Mouse (Mus musculus) MEL (cell line): ENCODE results near the gene Gramd1a. TPM values are rescaled to one million over a fixed set of nuclear protein-coding genes. Genes with fewer than 3 reads are reported as not detected.

Experiments
- DNase-seq: peaks from one replicate; pipeline ENCODE4 v3.0.0; 2011; ENCODE audit warnings: low read depth, low spot score
- H3K27ac ChIP-seq: 2 replicates; pipeline ENCODE4 v1.5.1; 2012; ENCODE audit warnings: low read depth, mild to moderate bottlenecking, control low read depth, low read length, moderate library complexity; ENCODE audit not compliant: control insufficient read depth
- H3K27me3 ChIP-seq, 2 experiments: fragments of 150-350 bp in 1 of 2; sonication (generic) in 1 of 2; 2 replicates each; pipeline ENCODE4 v1.6.1; 2012; ENCODE audit warnings: low read length in 2 of 2, mild to moderate bottlenecking in 2 of 2, improper control_type of control experiment in 1 of 2, moderate library complexity in 1 of 2; ENCODE audit not compliant: insufficient read depth in 2 of 2, control insufficient read depth in 1 of 2
- H3K36me3 ChIP-seq, 2 experiments: 2 replicates each; pipeline ENCODE4 v1.6.1; 2012 to 2014; ENCODE audit warnings: low read length in 2 of 2, improper control_type of control experiment in 1 of 2, inconsistent platforms in 1 of 2, mild to moderate bottlenecking in 1 of 2; ENCODE audit not compliant: insufficient read depth in 2 of 2, control insufficient read depth in 1 of 2
- H3K4me1 ChIP-seq, 2 experiments: fragments of 150-350 bp in 1 of 2; sonication (generic) in 1 of 2; 2 replicates each; pipeline ENCODE4 v1.6.1; 2012; ENCODE audit warnings: low read length in 2 of 2, improper control_type of control experiment in 1 of 2, mild to moderate bottlenecking in 1 of 2; ENCODE audit not compliant: insufficient read depth in 2 of 2, control insufficient read depth in 1 of 2
- H3K4me3 ChIP-seq, 2 experiments: fragments of 150-350 bp in 1 of 2; sonication (generic) in 1 of 2; 2 replicates each; pipeline ENCODE4 v1.5.1; 2012; ENCODE audit warnings: low read depth in 2 of 2, low read length in 2 of 2, mild to moderate bottlenecking in 2 of 2, moderate library complexity in 2 of 2, control low read depth in 1 of 2, improper control_type of control experiment in 1 of 2; ENCODE audit not compliant: control insufficient read depth in 1 of 2, insufficient read depth in 1 of 2
- H3K79me2 ChIP-seq: 2 replicates; pipeline ENCODE4 v1.6.1; 2012; ENCODE audit warnings: mild to moderate bottlenecking, low read length, moderate library complexity; ENCODE audit not compliant: control insufficient read depth, poor library complexity, insufficient read depth
- H3K9ac ChIP-seq: 2 replicates; pipeline ENCODE4 v1.6.1; 2012; ENCODE audit warnings: low read depth, mild to moderate bottlenecking, control low read depth, low read length, moderate library complexity; ENCODE audit not compliant: control insufficient read depth, poor library complexity, severe bottlenecking
- H3K9me3 ChIP-seq: fragments of 150-350 bp; sonication (generic); replicated peaks from 2 replicates; pipeline ENCODE4 v1.6.1; 2012; ENCODE audit warnings: mild to moderate bottlenecking, low read length, improper control_type of control experiment, moderate library complexity; ENCODE audit not compliant: insufficient read depth
- BHLHE40 ChIP-seq: IDR thresholded peaks from 2 replicates; pipeline ENCODE4 v1.6.1; 2012; ENCODE audit warnings: low read depth, mild to moderate bottlenecking, inconsistent platforms, low read length, improper control_type of control experiment, borderline replicate concordance
- CHD1 ChIP-seq: IDR thresholded peaks from 2 replicates; pipeline ENCODE4 v1.6.1; 2012; ENCODE audit warnings: low read depth, mild to moderate bottlenecking, inconsistent platforms, low read length, improper control_type of control experiment
- CHD2 ChIP-seq: IDR thresholded peaks from 2 replicates; pipeline ENCODE4 v1.6.1; 2011; ENCODE audit warnings: low read length, improper control_type of control experiment
- CTCF ChIP-seq, 3 experiments: IDR thresholded peaks in 2 of 3; conservative IDR thresholded peaks in 1 of 3; 2 replicates each; pipeline ENCODE4 v1.5.1; 2011 to 2012; ENCODE audit warnings: low read length in 3 of 3, low read depth in 2 of 3, mild to moderate bottlenecking in 2 of 3, improper control_type of control experiment in 1 of 3, inconsistent platforms in 1 of 3, mixed read lengths in 1 of 3, moderate library complexity in 1 of 3; ENCODE audit not compliant: control insufficient read depth in 1 of 3, insufficient read depth in 1 of 3, poor library complexity in 1 of 3, severe bottlenecking in 1 of 3
- E2F4 ChIP-seq: IDR thresholded peaks from 2 replicates; pipeline ENCODE4 v1.6.1; 2011; ENCODE audit warnings: low read depth, low read length, improper control_type of control experiment, borderline replicate concordance
- JUND ChIP-seq: IDR thresholded peaks from 2 replicates; pipeline ENCODE4 v1.6.1; 2011; ENCODE audit warnings: low read depth, mild to moderate bottlenecking, improper control_type of control experiment, low read length
- KAT2A ChIP-seq: conservative IDR thresholded peaks from 2 replicates; pipeline ENCODE4 v1.6.1; 2012; ENCODE audit warnings: low read depth, low read length, improper control_type of control experiment, inconsistent platforms
- MAFK ChIP-seq: IDR thresholded peaks from 2 replicates; pipeline ENCODE4 v1.6.1; 2011; ENCODE audit warnings: low read depth, mild to moderate bottlenecking, low read length, improper control_type of control experiment, borderline replicate concordance
- MAZ ChIP-seq: IDR thresholded peaks from 2 replicates; pipeline ENCODE4 v1.6.1; 2012; ENCODE audit warnings: low read depth, mild to moderate bottlenecking, inconsistent platforms, low read length, improper control_type of control experiment
- MEF2A ChIP-seq: IDR thresholded peaks from 2 replicates; pipeline ENCODE4 v1.6.1; 2014; ENCODE audit warnings: low read depth, mild to moderate bottlenecking, inconsistent platforms, low read length, improper control_type of control experiment; ENCODE audit not compliant: poor library complexity, insufficient replicate concordance, severe bottlenecking; ENCODE audit errors: extremely low read depth
- POLR2A ChIP-seq, 2 experiments: IDR thresholded peaks; 2 replicates each; pipeline ENCODE4 v1.6.1; 2011 to 2012; ENCODE audit warnings: low read length in 2 of 2, mild to moderate bottlenecking in 2 of 2, control low read depth in 1 of 2, improper control_type of control experiment in 1 of 2, low read depth in 1 of 2, moderate library complexity in 1 of 2; ENCODE audit not compliant: control insufficient read depth in 1 of 2, insufficient read depth in 1 of 2, poor library complexity in 1 of 2
- POLR2AphosphoS2 ChIP-seq: IDR thresholded peaks from 2 replicates; pipeline ENCODE4 v1.6.1; 2011; ENCODE audit warnings: low read length, improper control_type of control experiment
- POLR2AphosphoS5 ChIP-seq: IDR thresholded peaks from 2 replicates; pipeline ENCODE4 v1.6.1; 2012; ENCODE audit warnings: low read depth, borderline replicate concordance, mild to moderate bottlenecking, inconsistent platforms, low read length, moderate library complexity, mixed read lengths
- RAD21 ChIP-seq: IDR thresholded peaks from 2 replicates; pipeline ENCODE4 v1.6.1; 2011; ENCODE audit warnings: mild to moderate bottlenecking, low read depth, low read length, improper control_type of control experiment
- RCOR1 ChIP-seq: IDR thresholded peaks from 2 replicates; pipeline ENCODE4 v1.6.1; 2012; ENCODE audit warnings: low read depth, mild to moderate bottlenecking, inconsistent platforms, low read length, improper control_type of control experiment
- SMC3 ChIP-seq: IDR thresholded peaks from 2 replicates; pipeline ENCODE4 v1.6.1; 2011; ENCODE audit warnings: low read depth, low read length, improper control_type of control experiment
- TAL1 ChIP-seq: IDR thresholded peaks from 2 replicates; pipeline ENCODE4 v1.6.1; 2012; ENCODE audit warnings: mild to moderate bottlenecking, inconsistent platforms, low read length, moderate library complexity, mixed read lengths
- TBP ChIP-seq: IDR thresholded peaks from 2 replicates; pipeline ENCODE4 v1.8.0; 2011; ENCODE audit warnings: low read depth, low read length, improper control_type of control experiment
- UBTF ChIP-seq: IDR thresholded peaks from 2 replicates; pipeline ENCODE4 v1.6.1; 2012; ENCODE audit warnings: low read depth, mild to moderate bottlenecking, inconsistent platforms, low read length, improper control_type of control experiment, moderate library complexity, borderline replicate concordance; ENCODE audit not compliant: insufficient read depth
- USF1 ChIP-seq: IDR thresholded peaks from 2 replicates; pipeline ENCODE4 v1.6.1; 2014; ENCODE audit warnings: low read depth, mild to moderate bottlenecking, inconsistent platforms, low read length, improper control_type of control experiment, moderate library complexity
- USF2 ChIP-seq, 2 experiments: IDR thresholded peaks; 2 replicates each; pipeline ENCODE4 v1.6.1; 2011 to 2012; ENCODE audit warnings: improper control_type of control experiment in 2 of 2, low read length in 2 of 2, borderline replicate concordance in 1 of 2, inconsistent platforms in 1 of 2, low read depth in 1 of 2, mild to moderate bottlenecking in 1 of 2; ENCODE audit not compliant: insufficient read depth in 1 of 2
- ZC3H11A ChIP-seq: IDR thresholded peaks from 2 replicates; pipeline ENCODE4 v1.6.1; 2012; ENCODE audit warnings: low read depth, mild to moderate bottlenecking, inconsistent platforms, low read length, improper control_type of control experiment
- polyA plus RNA-seq, 2 experiments: library from polyadenylated mRNA; stranded (reverse) in 1 of 2; unstranded in 1 of 2; fragments of >175 nt in 1 of 2; fragments of >200 nt in 1 of 2; gene quantifications; 2 replicates each; pipeline versions ENCODE4 v1.2.1 to v1.2.4; 2012; ENCODE audit warnings: low replicate concordance in 2 of 2, low read depth in 1 of 2; ENCODE audit not compliant: insufficient read length in 2 of 2, insufficient read depth in 1 of 2, missing spikeins in 1 of 2
- total RNA-seq: library from RNA; depleted of rRNA; stranded (reverse); fragments of 300-350 nt; gene quantifications from 2 replicates; pipeline ENCODE4 v1.2.3, GENCODE M21; 2012

The Gramd1a gene
- total and polyA plus RNA-seq, 3 experiments = 21.8 to 65.7 TPM; not detected in 1

GRCm38 (mm10) chr7:31140302-31140701 is 15.4 kb downstream of the Gramd1a start:
- Histone ChIP-seq H3K27me3 (no peaks in the 10 kb centered on the region), H3K9me3 (no peaks in the 10 kb centered on the region), H3K4me1 (no peaks in the 10 kb centered on the region), H3K36me3 (peaks cover 0 to 3% of the 10 kb centered on the region in 2 experiments; a peak in 2 of 4 replicates), H3K9ac (no peak overlapping the region), H3K27ac (no peak overlapping the region), H3K4me3 (no peak overlapping the region), H3K79me2 (no peaks in the 10 kb centered on the region)
- no peak for DNase-seq
- no peak for TF ChIP-seq ZC3H11A
- TF ChIP-seq POLR2AphosphoS5 = no peak
- no peak for TF ChIP-seq UBTF
- TF ChIP-seq USF2 (IDR thresholded peaks at IDR 0.05; ENCODE audit: borderline replicate concordance in 1 of 2, insufficient read depth in 1 of 2, low read depth in 1 of 2, low read length in 2 of 2) = no peak
- TF ChIP-seq MAFK = no peak
- no peak for TF ChIP-seq USF1
- no peak for TF ChIP-seq CTCF (IDR thresholded peaks at IDR 0.05 in 2 of 3, conservative IDR thresholded peaks at IDR 0.05 in 1 of 3; ENCODE audit: control insufficient read depth in 1 of 3, insufficient read depth in 1 of 3, low read depth in 2 of 3, low read length in 3 of 3, poor library complexity in 1 of 3, severe bottlenecking in 1 of 3)
- no peak for TF ChIP-seq CHD2
- no peak for TF ChIP-seq RAD21
- TF ChIP-seq MEF2A = no peak
- TF ChIP-seq KAT2A = no peak
- TF ChIP-seq JUND = no peak
- no peak for TF ChIP-seq POLR2A (IDR thresholded peaks at IDR 0.05; ENCODE audit: control insufficient read depth in 1 of 2, insufficient read depth in 1 of 2, low read depth in 1 of 2, low read length in 2 of 2, poor library complexity in 1 of 2)
- no peak for TF ChIP-seq POLR2AphosphoS2
- TF ChIP-seq E2F4 = no peak

GRCm38 (mm10) chr7:31139765-31140164 is 15.9 kb downstream of the Gramd1a start:
- no peak overlapping the region for H3K9ac ChIP-seq
- DNase-seq = peak; percentile 65
- H3K36me3 ChIP-seq = peaks cover 0 to 3% of the 10 kb centered on the region in 2 experiments; a peak in 2 of 4 replicates
- H3K27ac ChIP-seq = no peak overlapping the region
- no peaks in the 10 kb centered on the region for H3K79me2 ChIP-seq
- no peak for TF ChIP-seq MEF2A
- TF ChIP-seq USF2 (IDR thresholded peaks at IDR 0.05; ENCODE audit: borderline replicate concordance in 1 of 2, insufficient read depth in 1 of 2, low read depth in 1 of 2, low read length in 2 of 2) = no peak
- no peak for TF ChIP-seq CHD1
- TF ChIP-seq RAD21 = peak; percentile 55
- no peak for TF ChIP-seq TAL1
- TF ChIP-seq MAZ = no peak
- TF ChIP-seq CTCF (IDR thresholded peaks at IDR 0.05 in 2 of 3, conservative IDR thresholded peaks at IDR 0.05 in 1 of 3; ENCODE audit: control insufficient read depth in 1 of 3, insufficient read depth in 1 of 3, low read depth in 2 of 3, low read length in 3 of 3, poor library complexity in 1 of 3, severe bottlenecking in 1 of 3) = peak; percentile 74 to 90 (median 77)
- no peak for TF ChIP-seq TBP
- TF ChIP-seq RCOR1 = no peak
- no peak for TF ChIP-seq UBTF
- no peak for TF ChIP-seq BHLHE40
- TF ChIP-seq SMC3 = peak; percentile 73
- H3K27me3 ChIP-seq = no peaks in the 10 kb centered on the region
- H3K4me1 ChIP-seq = no peaks in the 10 kb centered on the region
- H3K9me3 ChIP-seq = no peaks in the 10 kb centered on the region
- H3K4me3 ChIP-seq = no peak overlapping the region
